Mouse (Mus musculus) cerebellum, adult 2 months (tissue): ENCODE results near the gene Prmt1.

ENCODE experiments used
- CTCF ChIP-seq: fragments of 200-500 bp; IDR thresholded peaks from 2 replicates; pipeline ENCODE4 v1.5.1; 2011; ENCODE audit warnings: low read depth, mild to moderate bottlenecking, control low read depth, low read length, moderate library complexity, borderline replicate concordance; ENCODE audit not compliant: insufficient read depth
- POLR2A ChIP-seq: fragments of 200-500 bp; IDR thresholded peaks from 2 replicates; pipeline ENCODE4 v1.6.1; 2011; ENCODE audit warnings: low read length, control low read depth, borderline replicate concordance; ENCODE audit not compliant: insufficient read depth

DNA sequence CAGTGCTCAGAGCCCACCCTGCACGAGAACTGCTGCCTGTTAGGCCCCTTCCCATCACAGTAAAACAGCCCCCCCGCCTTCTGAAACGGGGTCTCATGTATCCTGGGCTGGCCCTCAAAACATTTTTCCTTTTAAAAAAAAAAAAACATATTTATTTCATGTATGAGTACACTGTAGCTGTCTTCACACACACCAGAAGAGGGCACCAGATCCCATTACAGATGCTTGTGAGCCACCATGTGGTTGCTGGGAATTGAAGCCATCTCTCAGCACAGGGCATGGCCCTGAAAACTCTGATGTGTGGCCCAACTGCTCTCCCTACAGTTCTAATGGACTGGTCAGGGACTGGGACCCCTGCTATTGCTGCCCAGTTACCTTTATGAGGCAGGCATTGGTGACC is 8.1 kb downstream of the Prmt1 start:
- TF ChIP-seq CTCF, result no peak
- no peak for TF ChIP-seq POLR2A
